Mouse (Mus musculus) liver, embryonic 11.5 days (tissue): ENCODE results near the gene Med13l. TPM values are rescaled to one million over a fixed set of nuclear protein-coding genes. Genes with fewer than 3 reads are reported as not detected.

Source experiments
- ATAC-seq: fragments of 200-750 bp; cut with Nextera tagmentation; replicated peaks from 2 replicates; pipeline ENCODE4 v1.8.0; 2017; ENCODE audit warnings: moderate number of reproducible peaks, mild to moderate bottlenecking, moderate TSS enrichment, moderate library complexity; ENCODE audit not compliant: low FRiP score
- DNase-seq: peaks from one replicate; pipeline ENCODE4 v3.0.0-alpha.2; 2017; ENCODE audit warnings: low spot score
- H3K27ac ChIP-seq: fragments of 300-500 bp; sonication (generic); 2 replicates; pipeline ENCODE4 v1.5.1; 2014; ENCODE audit warnings: mild to moderate bottlenecking, low read depth, low read length, control low read depth
- H3K27me3 ChIP-seq: fragments of 300-500 bp; sonication (generic); replicated peaks from 2 replicates; pipeline ENCODE4 v1.6.1; 2014; ENCODE audit warnings: low read length, mixed read lengths; ENCODE audit not compliant: control insufficient read depth, insufficient read depth
- H3K36me3 ChIP-seq: fragments of 300-500 bp; sonication (generic); 2 replicates; pipeline ENCODE4 v1.6.1; 2014; ENCODE audit warnings: mild to moderate bottlenecking, low read length, moderate library complexity, mixed read lengths; ENCODE audit not compliant: control insufficient read depth, insufficient read depth
- H3K4me1 ChIP-seq: fragments of 300-500 bp; sonication (generic); replicated peaks from 2 replicates; pipeline ENCODE4 v1.6.1; 2014; ENCODE audit warnings: low read length, mixed read lengths; ENCODE audit not compliant: control insufficient read depth, insufficient read depth
- H3K4me2 ChIP-seq: fragments of 300-500 bp; sonication (generic); 2 replicates; pipeline ENCODE4 v1.6.1; 2014; ENCODE audit warnings: mild to moderate bottlenecking, control low read depth, moderate library complexity
- H3K4me3 ChIP-seq: fragments of 300-500 bp; sonication (generic); 2 replicates; pipeline ENCODE4 v1.5.1; 2014; ENCODE audit warnings: low read depth, low read length, control low read depth
- H3K9ac ChIP-seq: fragments of 300-500 bp; sonication (generic); 2 replicates; pipeline ENCODE4 v1.6.1; 2014; ENCODE audit warnings: low read depth, low read length, control low read depth
- H3K9me3 ChIP-seq: fragments of 300-500 bp; sonication (generic); 2 replicates; pipeline ENCODE4 v1.6.1; 2016; ENCODE audit warnings: low read length, inconsistent platforms, mixed read lengths; ENCODE audit not compliant: control insufficient read depth
- WGBS: fragments of 180-500 bp; shearing (Covaris S2); extraction: QIAGEN DNeasy Blood & Tissue Kit; methylation state at CpG from one replicate; pipeline ENCODE4 v1.1.7; 2014; 5-methylcytosine and 5-hydroxymethylcytosine counted together
- polyA plus RNA-seq: library from polyadenylated mRNA; unstranded; fragments of >200 nt; fragmentation: Nextera tagmentation; extraction: Ambion mirVana; gene quantifications from 2 replicates; pipeline ENCODE4 v1.2.1, GENCODE M21; 2014

The Med13l gene
- polyA plus RNA-seq, 1 experiment from 2014 or later = 13.7 TPM

GRCm38 (mm10) chr5:118763353-118763752, 202.9 kb downstream of the Med13l start:
- H3K4me3 ChIP-seq = no peak overlapping the region
- no peak overlapping the region for H3K9ac ChIP-seq
- H3K4me1 ChIP-seq = no peaks in the 10 kb centered on the region
- DNase-seq (no peak), ATAC-seq (no peak)
- WGBS = 65% methylated on average over 5 of the region's 5 CpGs
- no peak overlapping the region for H3K4me2 ChIP-seq
- no peaks in the 10 kb centered on the region for H3K27me3 ChIP-seq
- H3K27ac ChIP-seq = no peak overlapping the region
- no peaks in the 10 kb centered on the region for H3K9me3 ChIP-seq
- peaks cover 45% of the 10 kb centered on the region for H3K36me3 ChIP-seq

GRCm38 (mm10) chr5:118769143-118769542, 208.7 kb downstream of the Med13l start:
- H3K9me3 ChIP-seq = no peaks in the 10 kb centered on the region
- no peaks in the 10 kb centered on the region for H3K27me3 ChIP-seq
- H3K9ac ChIP-seq = no peak overlapping the region
- no peaks in the 10 kb centered on the region for H3K4me1 ChIP-seq
- no peak overlapping the region for H3K4me3 ChIP-seq
- DNase-seq = no peak
- H3K4me2 ChIP-seq = no peak overlapping the region
- WGBS = 85% methylated on average over 6 of the region's 6 CpGs
- H3K36me3 ChIP-seq = no peaks in the 10 kb centered on the region
- no peak for ATAC-seq
- no peak overlapping the region for H3K27ac ChIP-seq

DNA sequence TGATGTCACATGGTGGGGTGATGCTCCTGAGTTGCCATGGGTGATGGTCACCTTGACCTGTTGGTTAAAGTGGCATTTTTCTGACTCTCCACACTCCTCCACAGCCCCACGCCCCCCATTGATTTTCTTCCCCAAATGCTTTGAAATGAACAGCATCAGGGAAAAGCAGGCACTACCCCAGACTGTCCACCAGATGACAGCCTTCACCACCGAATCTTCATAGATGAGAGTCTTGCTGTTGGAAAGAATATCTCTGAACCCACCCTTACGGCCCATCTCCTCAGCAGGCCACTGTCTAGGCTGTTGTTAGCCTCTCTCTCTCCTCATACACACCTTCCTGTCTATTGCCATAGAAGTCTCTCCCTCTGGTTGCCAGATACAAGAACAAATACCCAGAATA, 213.4 kb downstream of the Med13l start:
- no peak overlapping the region for H3K4me2 ChIP-seq
- H3K9me3 ChIP-seq = no peaks in the 10 kb centered on the region
- ATAC-seq (no peak), DNase-seq (no peak)
- 26% methylated on average over 3 of the region's 3 CpGs for WGBS
- H3K27ac ChIP-seq = no peak overlapping the region
- H3K36me3 ChIP-seq = no peaks in the 10 kb centered on the region
- H3K4me3 ChIP-seq = no peak overlapping the region
- no peaks in the 10 kb centered on the region for H3K4me1 ChIP-seq
- H3K9ac ChIP-seq = no peak overlapping the region
- H3K27me3 ChIP-seq = no peaks in the 10 kb centered on the region

DNA sequence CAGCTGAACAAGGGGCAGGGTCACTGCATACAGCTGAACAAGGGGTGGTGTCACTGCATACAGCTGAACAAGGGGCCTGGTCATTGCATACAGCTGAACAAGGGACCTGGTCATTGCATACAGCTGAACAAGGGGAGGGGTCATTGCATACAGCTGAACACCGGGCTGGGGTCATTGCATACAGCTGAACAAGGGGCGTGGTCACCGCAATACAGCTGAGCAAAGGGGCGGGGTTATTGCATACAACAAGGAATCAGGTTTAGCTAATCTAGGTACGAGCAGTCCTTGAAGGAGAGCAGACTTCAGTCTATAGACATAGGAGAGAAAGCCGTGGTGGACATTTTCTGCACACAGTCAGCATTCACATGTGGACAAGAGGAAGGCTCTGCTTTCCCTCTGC, 215.9 kb downstream of the Med13l start:
- H3K27ac ChIP-seq = no peak overlapping the region
- 0 out of 2 replicates have a peak, but pooled peaks cover 2% of the 10 kb centered on the region for H3K27me3 ChIP-seq
- 80% methylated on average over 6 of the region's 6 CpGs for WGBS
- ATAC-seq (no peak), DNase-seq (no peak)
- no peak overlapping the region for H3K4me2 ChIP-seq
- no peaks in the 10 kb centered on the region for H3K36me3 ChIP-seq
- H3K4me3 ChIP-seq = no peak overlapping the region
- H3K9ac ChIP-seq = no peak overlapping the region
- no peaks in the 10 kb centered on the region for H3K4me1 ChIP-seq
- no peaks in the 10 kb centered on the region for H3K9me3 ChIP-seq

DNA sequence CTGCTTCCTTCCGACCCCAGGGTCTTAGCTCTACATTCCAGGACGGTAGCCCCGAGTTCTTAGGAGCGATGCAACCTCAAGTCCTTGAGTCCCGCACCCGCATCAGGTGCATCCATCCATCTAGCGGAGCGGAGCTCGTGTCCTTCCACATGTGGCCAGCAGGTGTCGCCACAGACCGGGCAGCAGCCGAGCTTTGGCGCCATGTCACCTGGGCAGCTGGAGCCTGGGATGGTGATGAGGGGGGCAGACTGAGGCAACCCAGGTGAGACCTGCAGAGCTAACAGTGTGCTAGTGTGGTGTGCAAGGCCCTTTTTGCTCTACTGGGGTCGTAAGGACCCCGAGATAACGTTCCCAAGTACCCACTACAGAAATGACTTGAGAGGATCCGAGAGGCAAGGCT, 221.1 kb downstream of the Med13l start:
- ATAC-seq = 0 out of 2 replicates have a peak, but pooled peaks have one; percentile 10
- no peak overlapping the region for H3K27ac ChIP-seq
- 11% methylated on average over 17 of the region's 17 CpGs for WGBS

DNA sequence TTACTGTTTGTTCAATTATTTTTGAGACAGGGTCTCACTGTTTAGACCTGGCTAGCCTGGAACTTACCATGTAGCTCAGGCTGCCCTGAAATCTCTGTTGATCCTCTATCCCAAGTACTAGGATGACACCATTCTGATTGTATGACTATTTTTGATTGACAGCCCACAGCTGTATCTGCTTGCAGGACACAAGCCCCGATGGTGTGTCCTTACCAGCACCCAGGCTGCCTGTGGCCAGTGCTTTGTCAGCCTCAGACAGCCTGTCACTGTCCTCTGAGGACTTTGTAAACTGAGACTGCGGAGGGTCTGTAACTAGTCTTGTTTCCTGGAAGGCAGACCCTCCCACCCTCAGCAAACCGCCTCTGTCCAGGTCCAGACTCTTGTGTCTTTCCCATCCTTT, 221.7 kb downstream of the Med13l start:
- no peak overlapping the region for H3K4me3 ChIP-seq
- no peaks in the 10 kb centered on the region for H3K36me3 ChIP-seq
- ATAC-seq (no peak), DNase-seq (no peak)
- H3K27ac ChIP-seq = no peak overlapping the region
- no peaks in the 10 kb centered on the region for H3K4me1 ChIP-seq
- no peak overlapping the region for H3K4me2 ChIP-seq
- 74% methylated on average over 3 of the region's 3 CpGs for WGBS
- H3K9me3 ChIP-seq = no peaks in the 10 kb centered on the region
- 0 out of 2 replicates have a peak, but pooled peaks cover 2% of the 10 kb centered on the region for H3K27me3 ChIP-seq
- no peak overlapping the region for H3K9ac ChIP-seq

More for the DNA sequence above, 221.1 kb downstream of the Med13l start:
- H3K9me3 ChIP-seq = no peaks in the 10 kb centered on the region
- peak; percentile 71 for DNase-seq
- H3K4me2 ChIP-seq = no peak overlapping the region
- no peak overlapping the region for H3K9ac ChIP-seq
- H3K4me3 ChIP-seq = no peak overlapping the region
- H3K36me3 ChIP-seq = no peaks in the 10 kb centered on the region
- H3K4me1 ChIP-seq = no peaks in the 10 kb centered on the region
- H3K27me3 ChIP-seq = 0 out of 2 replicates have a peak, but pooled peaks cover 2% of the 10 kb centered on the region

GRCm38 (mm10) chr5:118789226-118789625, 228.7 kb downstream of the Med13l start:
- H3K36me3 ChIP-seq = no peaks in the 10 kb centered on the region
- ATAC-seq (no peak), DNase-seq (no peak)
- H3K4me3 ChIP-seq = no peak overlapping the region
- no peak overlapping the region for H3K27ac ChIP-seq
- no peaks in the 10 kb centered on the region for H3K4me1 ChIP-seq
- WGBS = 78% methylated on average over 11 of the region's 11 CpGs
- H3K9ac ChIP-seq = no peak overlapping the region
- no peak overlapping the region for H3K4me2 ChIP-seq
- no peaks in the 10 kb centered on the region for H3K27me3 ChIP-seq
- no peaks in the 10 kb centered on the region for H3K9me3 ChIP-seq

DNA sequence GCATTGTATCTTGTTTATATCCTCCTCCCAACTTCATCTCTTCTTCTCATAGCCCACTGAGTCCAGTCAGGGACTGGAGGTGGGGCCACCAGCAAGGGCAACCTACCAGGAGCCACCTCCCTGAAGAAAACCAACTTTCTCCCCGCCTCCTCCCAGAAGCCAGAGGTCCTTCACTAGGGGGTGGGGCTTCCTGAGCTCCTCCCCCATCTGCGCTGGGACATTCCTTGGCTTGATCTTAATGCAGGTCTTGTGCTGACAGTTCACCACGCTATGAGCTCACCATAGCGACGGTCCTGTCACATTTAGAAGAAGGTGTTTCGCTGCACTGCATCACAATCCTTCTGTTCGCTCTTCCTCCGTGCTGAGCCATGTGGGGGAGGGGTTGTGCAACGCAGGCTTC, 229.3 kb downstream of the Med13l start:
- Histone ChIP-seq H3K36me3 (no peaks in the 10 kb centered on the region), H3K4me2 (no peak overlapping the region), H3K4me1 (no peaks in the 10 kb centered on the region), H3K9me3 (no peaks in the 10 kb centered on the region), H3K27ac (no peak overlapping the region), H3K4me3 (no peak overlapping the region), H3K27me3 (no peaks in the 10 kb centered on the region), H3K9ac (no peak overlapping the region)
- 80% methylated on average over 9 of the region's 9 CpGs for WGBS
- no peak for DNase-seq
- ATAC-seq = no peak

GRCm38 (mm10) chr5:118797811-118798210, 237.3 kb downstream of the Med13l start:
- no peak for DNase-seq
- WGBS = 84% methylated on average over 11 of the region's 11 CpGs
- ATAC-seq = no peak
- Histone ChIP-seq H3K27ac (no peak overlapping the region), H3K9ac (no peak overlapping the region), H3K4me2 (no peak overlapping the region), H3K4me3 (no peak overlapping the region), H3K36me3 (no peaks in the 10 kb centered on the region), H3K4me1 (no peaks in the 10 kb centered on the region), H3K27me3 (no peaks in the 10 kb centered on the region), H3K9me3 (no peaks in the 10 kb centered on the region)
